Mouse (Mus musculus): Measurements from ENCODE around the gene Utp6.

- TF ChIP-seq CTCF (IDR thresholded peaks at IDR 0.05; ENCODE audit: low read depth, low read length) (no peak), POLR2A (IDR thresholded peaks at IDR 0.05; ENCODE audit: insufficient read depth, low read length) (no peak), EP300 (IDR thresholded peaks at IDR 0.05; ENCODE audit: insufficient read depth, low read depth, low read length) (no peak)
Measured at GRCm38 (mm10) chr11:79973133-79973532, 10.9 kb upstream of the Utp6 start.
